Mouse (Mus musculus) layer of hippocampus, adult 11-12 months (tissue): ENCODE data around the gene Ppp1cc.
A peak's percentile ranks its signal among the peaks of the same experiment; 100 is the strongest.

Experiments
- DNase-seq: peaks from one replicate; pipeline ENCODE4 v3.0.0; 2022; ENCODE audit warnings: low spot score

The Ppp1cc gene

DNA sequence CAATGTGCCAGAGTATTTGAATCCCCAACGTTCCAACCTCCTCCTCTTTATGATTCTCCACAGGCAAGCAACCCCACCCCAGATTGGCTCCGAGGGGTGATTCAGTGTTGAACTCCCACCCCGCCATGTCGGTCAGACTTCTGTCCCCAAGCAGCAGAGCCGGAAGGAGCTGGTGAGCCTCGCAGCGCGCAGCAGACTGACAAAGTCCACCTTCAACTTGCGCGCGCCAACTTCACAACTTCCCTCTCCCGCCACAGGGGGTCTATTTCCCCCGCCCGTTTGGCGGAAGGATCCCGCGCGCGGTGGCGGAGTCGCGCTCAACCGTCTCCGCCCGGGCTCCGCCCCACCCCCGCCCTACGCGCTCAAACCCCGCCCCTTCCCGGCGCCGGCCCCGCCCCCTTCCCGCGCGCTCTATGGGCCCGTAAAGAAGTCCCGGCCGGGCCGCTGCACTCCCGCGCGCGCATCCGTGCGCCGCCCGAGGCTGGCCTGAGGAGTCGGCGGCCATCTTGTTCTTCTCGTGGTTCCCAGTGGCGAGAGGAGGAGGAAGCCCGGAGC lies at the start of gene Ppp1cc:
TSS of gene Ppp1cc (plus strand) at position 452 of the 555 bp plus-strand sequence.
- DNase-seq, result peak; percentile 92

- no peak for DNase-seq
Observed at GRCm38 (mm10) chr5:122109325-122110060, 48.6 kb upstream of the Ppp1cc start.

DNA sequence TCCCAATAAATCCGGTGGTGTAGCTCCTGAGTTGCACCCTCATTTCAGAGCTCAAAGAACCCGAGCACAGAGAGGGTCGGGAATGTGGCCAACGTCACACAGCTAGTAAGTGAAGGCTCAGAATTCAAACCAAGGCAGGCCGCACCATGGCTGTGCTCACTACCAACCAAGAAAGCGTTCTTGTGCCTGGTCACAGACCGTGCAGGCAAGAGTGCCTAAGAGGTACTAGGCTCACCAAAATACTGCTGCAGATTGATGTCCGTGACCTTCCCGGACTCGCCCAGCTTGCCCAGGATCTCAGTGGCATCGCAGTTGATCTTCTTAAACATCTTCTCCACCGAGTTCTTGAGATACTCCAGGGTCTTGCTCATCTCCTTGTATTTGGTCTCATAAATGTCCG lies 47.5 kb upstream of the Ppp1cc start:
- DNase-seq, result no peak

DNA sequence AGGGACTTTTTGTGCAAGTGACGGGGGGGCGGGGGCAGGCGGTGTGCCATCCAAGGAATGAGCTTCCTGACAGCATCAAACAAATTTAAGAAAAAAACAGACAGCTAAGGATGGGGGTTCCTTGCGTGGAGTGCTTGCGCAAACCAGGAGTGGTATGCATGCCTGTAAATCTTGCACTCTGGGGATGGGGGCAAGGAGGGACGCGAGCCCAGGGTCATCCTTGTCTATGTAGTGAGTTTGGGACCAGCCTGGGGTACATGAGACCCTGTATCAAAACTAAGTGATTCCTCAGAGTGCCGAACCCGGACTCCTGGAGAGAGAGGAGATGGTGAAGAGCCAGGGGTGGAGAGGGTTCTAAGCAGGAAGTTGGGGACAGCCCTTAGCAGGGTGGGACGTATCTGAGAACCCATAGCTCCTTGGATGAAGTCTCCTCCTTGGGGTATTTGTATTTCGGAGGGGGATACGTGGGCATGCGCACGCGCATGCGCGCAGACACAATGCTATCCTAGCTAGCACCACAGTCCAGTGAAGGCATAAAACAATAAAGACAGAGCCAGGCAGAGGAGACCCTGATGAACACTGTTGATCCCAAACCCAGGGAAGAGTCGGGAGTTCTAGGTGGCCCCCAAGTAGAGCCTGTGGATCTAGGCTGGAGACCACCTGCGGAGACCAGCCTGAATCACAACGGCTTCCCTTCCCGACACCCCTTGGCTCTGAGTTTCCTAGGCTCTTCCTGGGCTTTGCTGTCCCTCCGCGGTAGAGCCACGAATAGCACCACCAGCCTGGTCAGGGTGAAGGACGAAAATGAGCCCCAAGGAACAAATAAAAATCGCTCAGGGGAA lies 46.8 kb upstream of the Ppp1cc start:
- no peak for DNase-seq

DNA sequence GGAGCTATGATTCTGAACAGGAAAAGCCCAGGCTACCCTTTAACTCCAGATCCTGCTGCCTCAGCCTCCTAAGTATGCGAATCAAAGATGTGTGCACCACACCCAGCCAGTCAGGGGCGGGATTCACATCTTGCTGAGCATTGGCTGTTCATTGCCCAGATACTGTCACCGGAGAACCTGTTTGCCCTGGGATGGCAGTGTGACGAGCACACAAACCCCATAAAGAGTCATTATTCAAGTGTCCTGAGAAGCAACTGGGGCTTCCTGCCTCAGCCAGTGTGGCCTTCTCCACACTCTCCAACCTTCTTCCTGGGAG lies 46.2 kb upstream of the Ppp1cc start:
- no peak for DNase-seq

DNA sequence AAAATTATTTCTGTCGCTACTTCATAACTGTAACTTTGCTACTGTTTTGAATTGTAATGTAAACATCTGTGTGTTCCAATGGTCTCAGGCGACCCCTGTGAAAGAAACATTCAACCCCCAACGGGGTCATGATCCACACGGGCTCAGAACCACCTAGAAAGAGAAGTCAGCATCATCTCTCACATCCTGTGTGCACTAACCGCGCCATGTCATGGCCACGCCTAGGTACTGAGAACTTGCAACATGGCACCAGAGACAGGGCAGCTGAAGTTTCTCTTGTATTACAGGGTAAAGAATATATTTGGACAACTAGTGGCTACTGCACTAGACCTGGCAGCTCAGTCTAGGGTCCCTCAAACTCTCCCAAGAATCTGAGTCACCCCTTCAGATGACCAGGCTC lies 44.6 kb upstream of the Ppp1cc start:
- DNase-seq, result no peak

DNA sequence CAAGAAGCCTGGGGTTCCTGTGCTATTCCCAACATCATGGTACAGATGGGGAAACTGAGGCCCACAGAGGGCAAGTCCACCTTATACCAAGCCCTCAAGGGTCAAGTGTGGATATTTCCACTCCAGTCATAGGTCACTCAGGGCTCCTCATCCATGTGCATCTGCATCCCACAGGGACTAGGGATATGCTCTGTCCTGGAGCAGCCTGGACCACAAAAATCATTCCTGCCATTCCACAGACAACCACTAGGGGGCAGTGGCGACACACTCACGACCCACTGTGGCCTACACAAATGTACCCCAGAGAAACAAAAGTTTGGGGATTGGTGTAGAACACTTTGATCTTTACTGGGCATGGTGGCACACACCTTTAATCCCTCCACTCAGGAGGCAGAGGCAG lies 43.9 kb upstream of the Ppp1cc start:
- peak; percentile 59 for DNase-seq

DNA sequence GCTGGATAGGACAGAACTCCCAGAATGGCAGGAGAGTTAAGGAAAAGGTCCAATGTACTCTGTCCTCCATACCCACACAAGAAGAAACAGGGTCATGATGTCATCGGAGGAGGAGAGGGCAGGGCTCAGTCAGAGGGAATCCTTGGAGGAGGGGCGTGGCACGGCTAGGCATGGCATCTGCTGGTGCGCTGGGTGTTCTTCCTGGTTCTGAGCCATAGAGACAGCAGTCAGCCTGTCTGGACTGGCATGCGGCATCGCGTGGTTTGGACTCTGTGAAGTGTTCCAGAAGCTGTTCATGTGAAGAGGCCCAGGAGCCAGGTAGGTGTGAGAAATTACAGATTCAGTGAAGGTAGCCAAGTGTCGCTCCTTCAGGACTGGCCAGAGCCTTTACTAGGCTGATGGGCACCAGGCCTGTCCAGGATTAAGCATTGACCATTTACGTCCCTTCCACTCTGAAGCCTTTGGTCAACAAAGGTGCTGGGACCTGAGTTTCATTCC lies 42.8 kb upstream of the Ppp1cc start:
- no peak for DNase-seq

- no peak for DNase-seq
Observed at GRCm38 (mm10) chr5:122116243-122116642, 41.8 kb upstream of the Ppp1cc start.

DNA sequence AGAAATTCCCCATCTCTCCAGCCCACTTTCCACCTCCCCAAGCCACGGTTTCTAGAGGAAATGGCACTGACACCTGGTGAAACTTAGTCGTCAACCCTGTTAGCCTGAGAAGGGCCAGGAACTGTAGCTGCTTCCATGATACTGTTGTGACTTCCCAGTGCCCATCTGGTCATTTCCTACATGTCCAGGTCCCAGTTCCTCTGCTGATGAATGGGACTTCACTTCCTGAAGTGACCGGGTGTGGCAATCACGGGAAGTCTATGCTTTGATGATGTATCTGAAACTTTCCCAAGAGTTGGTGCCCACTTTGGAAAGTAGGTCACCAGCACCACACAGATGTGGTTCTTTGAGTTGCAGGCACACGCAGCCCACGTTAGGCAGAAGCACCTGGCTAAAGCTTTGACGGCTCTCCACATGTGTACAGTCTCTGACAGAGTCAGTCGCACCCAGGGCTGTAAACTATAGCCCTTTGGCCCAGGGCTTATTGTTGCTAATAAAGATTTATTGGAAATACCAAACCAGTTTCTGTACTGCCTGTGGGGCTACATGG lies 32.8 kb upstream of the Ppp1cc start:
- no peak for DNase-seq

- peak; percentile 91 for DNase-seq
Observed at GRCm38 (mm10) chr5:122129068-122129655, 28.9 kb upstream of the Ppp1cc start.

GRCm38 (mm10) chr5:122130341-122130998 lies 27.6 kb upstream of the Ppp1cc start:
- peak; percentile 69 for DNase-seq

- peak; percentile 90 for DNase-seq
Observed at GRCm38 (mm10) chr5:122131076-122132051, 26.7 kb upstream of the Ppp1cc start.

DNA sequence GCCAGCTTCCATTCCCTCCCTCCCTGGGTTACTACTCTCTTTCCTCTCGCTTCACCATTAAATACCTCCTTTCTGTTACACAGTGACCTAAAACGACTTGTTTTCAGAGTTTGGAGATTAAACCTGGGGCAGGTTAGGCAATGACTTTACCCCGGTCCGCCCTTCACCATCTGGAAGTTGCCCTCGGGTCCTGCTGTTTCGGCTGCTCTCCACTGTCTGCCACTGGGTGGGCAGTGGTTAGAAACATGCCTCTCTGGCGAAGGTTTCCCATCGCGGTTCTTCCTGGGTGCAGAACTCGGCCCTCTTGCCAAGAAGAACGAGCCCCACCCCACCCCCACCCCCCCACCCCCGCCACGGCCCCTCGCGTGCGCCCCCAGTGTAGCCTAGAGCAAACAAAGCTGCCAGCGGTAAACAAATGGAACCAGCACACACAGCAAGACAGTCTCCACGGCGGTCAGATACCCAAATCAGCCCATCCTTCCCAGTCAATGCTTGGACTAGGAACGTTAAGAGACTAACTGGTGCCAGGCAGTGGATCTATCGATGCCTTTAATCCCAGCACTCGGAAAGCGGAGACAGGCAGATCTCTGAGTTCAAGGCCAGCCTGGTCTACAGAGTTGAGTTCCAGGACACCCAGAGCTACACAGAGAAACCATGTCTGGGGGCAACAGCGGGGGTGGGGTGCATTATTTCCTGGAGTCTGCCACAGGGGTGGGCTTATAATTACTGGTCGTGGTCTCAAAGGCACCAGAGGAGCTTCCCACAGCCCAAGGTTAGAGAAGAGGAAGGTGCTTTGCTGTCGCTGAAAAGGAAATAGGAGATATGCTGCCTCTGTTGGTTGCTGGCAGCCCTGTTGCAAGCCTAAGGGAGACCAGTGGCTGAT lies 25.7 kb upstream of the Ppp1cc start:
- no peak for DNase-seq

DNA sequence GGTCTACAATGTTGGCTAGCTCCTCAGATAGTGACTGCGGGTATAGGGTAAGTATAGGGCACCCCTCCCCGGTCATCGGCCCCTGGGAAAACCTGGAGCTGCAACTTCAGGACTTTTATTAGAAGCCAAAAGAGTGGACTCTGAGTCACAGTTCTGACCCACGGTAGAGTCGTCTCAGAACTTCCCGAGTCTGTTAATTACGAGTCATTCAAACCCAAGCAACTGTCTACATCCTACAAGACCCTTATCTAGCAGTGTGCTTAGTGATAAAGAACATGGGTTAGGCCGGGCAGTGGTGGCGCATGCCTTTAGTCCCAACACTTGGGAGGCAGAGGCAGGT lies 25.1 kb upstream of the Ppp1cc start:
- no peak for DNase-seq

DNA sequence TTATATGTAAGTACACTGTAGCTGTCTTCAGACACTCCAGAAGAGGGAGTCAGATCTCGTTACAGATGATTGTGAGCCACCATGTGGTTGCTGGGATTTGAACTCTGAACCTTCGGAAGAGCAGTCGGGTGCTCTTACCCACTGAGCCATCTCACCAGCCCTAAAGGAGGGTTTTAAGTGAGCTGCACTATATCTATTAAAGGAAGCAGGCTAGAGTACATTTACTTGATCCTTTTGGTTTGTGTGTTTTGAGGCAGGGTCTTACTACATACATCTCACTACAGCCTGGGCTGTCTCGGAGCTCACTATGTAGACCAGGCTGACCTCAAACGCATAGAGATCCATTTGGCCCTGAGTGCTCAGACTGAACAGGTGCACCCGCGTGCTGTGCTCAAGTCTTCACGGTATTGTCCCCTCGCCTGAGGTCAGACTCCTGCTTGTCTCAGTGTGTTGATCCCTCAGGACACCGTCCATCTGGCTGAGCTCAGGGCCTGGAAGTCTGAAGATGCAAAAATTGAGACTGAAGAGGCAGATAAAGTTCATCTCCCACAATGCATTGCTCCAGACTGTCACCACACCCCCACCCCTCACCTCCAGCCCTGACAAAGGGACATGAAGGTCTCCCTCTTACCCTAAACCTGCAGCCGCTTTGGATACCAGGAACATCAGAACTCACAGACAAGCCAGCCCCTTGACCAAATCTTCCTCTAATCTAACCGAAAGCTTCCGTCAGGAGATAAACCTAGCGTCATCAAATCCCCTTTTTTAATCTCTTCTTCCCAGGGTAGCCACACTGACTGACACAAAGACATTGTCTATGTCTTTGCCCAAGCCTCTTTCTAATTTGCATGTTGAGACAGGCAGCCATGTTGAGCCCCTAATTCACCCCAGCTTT lies 23.4 kb upstream of the Ppp1cc start:
- DNase-seq, result no peak

DNA sequence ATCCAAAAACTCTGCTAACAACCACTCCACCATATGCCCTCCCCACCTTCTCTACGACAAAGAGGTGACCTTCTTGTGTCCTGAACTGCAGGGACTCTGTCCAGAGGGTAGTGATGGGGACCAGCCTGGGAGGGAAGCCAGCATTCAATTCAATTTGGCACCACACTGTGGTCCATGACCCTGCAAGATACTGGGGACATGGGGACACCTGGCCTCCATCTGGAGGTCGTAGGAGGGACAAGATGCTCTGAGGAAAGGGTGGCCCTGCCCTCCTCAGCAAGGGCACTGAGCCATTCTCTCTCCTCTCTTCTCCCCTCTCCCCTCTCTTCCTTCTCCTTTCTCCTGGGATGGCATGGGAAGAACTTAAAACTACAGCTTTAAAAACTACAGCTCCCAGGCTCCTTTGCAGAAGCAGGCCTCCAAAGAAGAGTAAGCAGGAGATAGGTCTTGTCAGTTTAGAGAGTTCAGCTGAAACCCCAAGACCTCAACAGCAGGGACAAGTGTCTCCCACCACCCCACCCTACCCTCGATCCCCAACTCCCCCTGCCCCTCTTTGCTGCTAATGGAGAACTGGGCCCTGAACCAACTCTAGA lies 22.7 kb upstream of the Ppp1cc start:
- DNase-seq, result no peak
